Mouse (Mus musculus): Measurements from ENCODE around the gene Rab13.
"Not testable (repeated sequence)": the region's sequence is repeated elsewhere in the genome, so short reads cannot be mapped to it uniquely, and the experiment has no call there.

The Rab13 gene

DNA sequence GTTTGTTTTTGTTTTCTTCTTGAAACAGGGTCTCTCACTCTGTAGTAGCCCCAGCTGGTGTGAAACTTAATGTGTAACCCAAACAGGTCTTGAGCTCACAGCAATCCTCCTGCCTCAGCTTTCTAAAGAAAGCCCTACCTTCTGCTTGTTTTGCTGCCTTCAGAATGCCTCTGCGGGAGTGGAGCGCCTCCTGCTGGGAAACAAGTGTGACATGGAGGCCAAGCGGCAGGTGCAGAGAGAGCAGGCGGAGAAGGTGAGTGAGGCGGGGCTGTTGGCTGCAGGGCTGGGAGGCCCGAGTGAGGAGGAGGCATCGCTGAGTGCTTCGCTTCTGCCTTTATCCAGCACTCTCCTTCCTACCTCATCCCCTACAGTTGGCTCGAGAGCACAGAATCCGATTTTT is 10.8 kb downstream of the Rab13 start:
- no peak for DNase-seq (ENCODE audit: low read depth, low spot score)

DNA sequence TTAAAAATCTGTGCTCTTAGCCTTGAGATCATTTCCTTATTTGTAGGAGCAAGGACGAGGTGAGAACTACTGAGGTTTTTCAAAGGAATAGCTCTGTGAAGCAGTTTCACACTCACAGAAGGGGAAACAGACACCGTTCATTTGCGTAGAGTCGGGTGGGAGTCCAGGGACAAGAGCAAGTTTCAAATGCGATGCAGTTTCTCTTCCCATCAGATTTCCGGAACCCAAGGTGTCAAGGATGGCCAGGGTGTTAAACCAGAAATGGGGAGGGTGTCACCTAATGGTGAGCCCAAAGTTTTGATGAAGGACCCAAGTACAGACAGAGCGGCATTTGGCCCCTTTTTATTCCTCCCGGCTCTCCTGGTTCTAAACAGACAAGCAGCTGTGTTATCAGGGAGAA is 17.6 kb downstream of the Rab13 start:
- no peak for DNase-seq (ENCODE audit: low read depth, low spot score)

DNA sequence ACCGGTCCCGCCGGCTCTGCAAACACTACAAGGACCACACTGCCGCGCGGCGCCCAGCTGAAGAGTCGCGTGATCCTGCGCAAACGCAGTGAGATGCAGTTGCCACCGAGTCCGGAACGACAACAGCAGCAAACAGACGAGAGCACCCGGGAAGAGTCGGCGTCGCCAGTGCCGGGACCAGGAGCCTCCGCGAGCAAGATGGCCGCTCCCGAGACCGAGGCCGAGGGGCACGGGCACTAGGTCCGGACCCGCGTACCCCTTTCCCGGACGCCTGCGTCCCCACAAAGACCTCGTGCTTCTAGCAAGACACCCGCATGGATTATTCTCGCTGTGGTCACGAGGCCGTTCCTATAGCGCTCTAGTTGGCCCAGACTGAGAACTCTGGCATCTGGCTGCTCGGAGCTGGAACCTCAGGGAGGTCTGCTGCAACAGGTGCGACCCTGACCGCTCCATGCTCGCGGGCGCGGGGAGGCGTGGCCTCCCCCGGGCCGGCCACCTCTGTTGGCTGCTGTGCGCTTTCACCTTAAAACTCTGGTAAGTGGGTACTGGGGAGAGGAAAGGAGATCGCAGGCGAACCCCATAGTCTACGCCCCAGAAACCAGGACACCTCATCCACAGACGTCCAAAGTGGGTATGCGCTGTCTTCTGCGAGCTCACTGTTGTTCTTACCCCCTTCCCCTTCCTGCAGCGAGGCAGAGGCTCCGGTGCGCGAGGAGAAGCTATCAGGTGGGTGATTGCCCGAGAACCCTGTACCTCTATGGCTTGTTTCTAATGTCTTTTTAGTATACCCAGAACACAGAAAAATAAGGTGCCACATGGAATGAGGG is 18.2 kb downstream of the Rab13 start, which contains the start of gene Jtb:
Jtb (plus strand) TSS at position 91 of the 827 bp plus-strand sequence.
- DNase-seq (ENCODE audit: low read depth, low spot score): peak; percentile 95

DNA sequence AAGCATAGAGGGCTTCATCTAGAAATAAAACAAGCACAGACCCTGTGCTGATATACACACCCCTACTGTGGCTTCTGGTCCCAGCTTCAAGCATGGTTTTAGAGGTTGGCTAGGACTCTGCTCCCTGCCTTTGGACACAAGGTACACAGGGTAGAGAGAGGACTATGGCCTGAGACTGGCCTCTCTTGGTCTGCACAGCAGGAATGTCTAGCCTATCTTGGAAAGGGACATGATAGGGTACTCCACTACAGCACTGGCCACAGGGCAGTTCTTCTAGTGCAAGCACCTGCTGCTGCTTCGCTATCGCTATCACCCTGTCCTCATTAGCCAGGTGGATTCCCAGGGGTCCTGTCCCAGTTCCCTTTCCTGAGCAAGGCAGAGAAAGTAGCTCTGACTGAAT is 27.8 kb downstream of the Rab13 start:
- no peak for DNase-seq (ENCODE audit: low read depth, low spot score)

DNA sequence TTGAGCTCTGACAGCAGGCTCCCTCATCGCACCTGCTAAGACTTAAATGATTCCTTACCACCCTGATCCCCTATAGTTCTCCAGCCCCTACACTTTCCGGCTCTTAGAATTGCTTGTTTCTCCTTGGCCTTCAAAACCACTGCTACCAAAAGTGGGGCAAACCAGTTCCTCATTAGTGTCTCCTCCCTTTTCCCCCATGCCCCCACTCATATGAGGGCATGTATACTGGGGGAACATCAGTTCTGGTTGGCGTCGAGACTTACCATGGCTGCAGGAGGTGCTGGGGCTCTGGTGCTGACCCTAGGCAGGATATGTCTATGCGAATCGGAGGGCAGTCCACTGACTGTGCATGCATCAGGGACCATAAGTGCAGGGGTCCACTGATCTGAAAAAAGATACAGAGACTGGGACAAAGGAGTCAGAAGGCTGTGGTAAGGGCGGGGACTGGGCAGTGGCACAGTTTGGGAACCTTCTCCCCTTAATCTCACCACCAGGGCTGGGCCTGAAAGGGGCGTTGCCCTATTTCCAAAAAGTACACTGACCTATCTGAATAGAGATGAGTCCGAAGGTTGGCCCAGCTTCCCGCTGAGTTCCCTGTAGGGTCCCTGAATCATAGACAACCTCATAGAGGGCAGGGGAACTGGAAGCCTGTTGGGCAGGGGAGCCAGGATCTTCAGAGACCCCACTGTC is 28.3 kb downstream of the Rab13 start:
- DNase-seq (ENCODE audit: low read depth, low spot score): no peak

DNA sequence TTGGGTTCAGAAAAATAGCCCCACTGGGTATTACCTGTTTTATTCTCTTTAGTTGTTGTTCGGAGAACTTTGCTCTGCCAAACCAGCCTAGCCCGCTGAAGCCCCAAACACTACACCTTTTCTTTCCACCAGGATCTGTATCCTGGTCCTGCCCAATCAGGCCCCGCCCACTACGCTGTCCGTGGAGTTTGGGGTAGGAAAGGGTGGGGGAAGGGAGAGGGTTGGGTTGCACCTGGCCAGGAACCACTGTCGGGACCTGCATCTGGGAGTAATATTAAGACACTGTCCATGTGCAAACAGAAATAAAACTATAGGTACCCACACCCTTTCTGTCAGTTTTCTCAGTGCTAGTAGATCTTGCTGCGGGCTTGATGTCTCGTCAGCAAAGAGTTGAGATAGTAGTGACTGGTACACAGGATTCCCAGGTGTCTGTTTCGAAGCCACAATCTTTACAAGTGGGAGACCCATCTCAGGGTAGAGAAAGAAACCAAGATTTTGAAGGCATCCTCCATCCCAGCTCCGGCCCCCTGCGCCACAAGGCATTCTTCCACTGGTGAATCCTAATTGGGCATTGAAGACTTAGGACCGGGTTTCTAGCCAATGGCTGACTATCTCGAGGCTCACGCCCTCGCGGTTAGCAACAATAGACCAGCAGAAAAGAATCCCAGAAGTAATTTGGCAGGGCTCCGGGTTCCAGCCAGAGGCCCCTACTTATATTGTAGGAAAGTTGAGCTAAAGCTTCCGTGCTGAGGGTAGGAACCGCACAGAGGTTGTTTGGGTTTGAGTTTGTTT is 29.7 kb downstream of the Rab13 start, which contains the start of gene Creb3l4:
Creb3l4 (minus strand) TSS at position 529 of the 792 bp plus-strand sequence.
- no peak for DNase-seq (ENCODE audit: low read depth, low spot score)

DNA sequence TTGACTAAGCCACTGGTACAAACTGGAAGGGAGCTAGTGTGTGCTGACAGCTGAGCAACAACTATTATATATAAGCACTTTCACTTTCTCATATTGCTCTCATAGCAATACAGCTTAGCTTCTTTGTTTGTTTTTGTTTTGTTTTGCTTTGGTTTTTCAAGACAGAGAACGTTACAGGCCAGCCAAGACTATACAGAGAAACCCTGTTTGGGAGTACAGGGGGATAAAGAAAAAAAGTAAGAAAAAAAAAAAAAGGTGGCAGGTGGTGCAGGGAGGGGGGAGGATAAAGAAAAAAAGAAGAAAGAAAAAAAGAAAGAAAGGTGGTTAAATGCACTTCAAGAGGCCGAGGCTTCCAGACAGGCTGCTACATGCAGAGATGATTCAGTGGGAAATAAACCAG is 31.9 kb downstream of the Rab13 start:
- DNase-seq (ENCODE audit: low read depth, low spot score): no peak

DNA sequence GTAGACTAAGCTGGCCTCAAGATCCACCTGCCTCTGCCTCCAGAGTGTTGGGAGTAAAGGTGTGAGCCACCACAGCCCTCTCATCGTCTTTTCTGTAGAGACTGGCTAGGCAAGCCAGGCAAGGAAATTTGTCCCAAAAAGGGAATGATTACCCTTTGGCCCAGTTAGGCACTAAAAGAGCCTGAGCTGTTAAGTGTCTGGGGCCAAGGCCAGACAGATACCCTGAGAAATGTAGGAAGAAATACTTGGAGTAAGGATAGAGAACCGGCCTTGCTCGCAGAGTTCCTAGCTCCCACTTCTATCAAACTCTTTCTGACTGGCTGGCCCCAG is 34.1 kb downstream of the Rab13 start:
- DNase-seq (ENCODE audit: low read depth, low spot score): no peak

DNA sequence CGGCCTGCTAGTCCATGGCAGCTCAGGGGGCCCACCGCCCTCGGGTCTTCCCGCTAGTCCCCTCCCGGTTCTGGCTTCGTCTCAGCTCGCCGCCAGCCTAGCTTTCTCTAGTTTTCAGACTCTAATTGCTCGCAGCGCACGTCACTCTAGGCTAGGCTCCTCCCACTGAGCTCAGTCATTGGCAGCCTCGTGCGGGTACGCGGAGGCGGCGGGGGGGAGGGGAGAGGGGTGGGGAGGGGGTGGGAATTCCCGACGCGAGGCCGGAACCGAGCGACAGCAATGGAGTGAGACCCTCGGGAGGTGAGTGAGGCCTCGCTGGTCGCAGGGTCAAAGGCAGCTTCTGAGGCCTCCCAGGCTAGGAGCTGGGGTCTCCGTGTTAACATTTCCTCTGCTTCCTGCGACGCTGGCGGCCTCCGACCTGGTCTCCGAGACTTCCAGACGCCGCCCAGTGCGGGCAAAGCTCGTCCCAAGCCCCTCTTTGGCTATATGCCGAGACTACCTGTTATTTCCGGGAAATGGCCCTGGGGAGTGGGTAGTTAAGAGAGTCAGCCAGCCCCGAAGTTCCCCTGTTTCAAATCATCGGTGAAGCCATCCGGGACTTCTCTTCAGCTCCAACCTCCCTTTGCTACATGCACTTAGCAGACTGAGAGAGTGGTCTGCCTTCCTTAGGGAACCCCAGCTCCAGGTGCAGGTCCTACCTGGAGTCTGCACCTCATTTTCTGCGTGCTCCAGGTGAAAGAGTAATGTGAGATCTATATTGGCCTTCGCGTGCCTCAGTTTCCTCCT is 34.7 kb downstream of the Rab13 start, which contains the start of gene Slc39a1:
Slc39a1 (plus strand) TSS at position 213 of the 786 bp plus-strand sequence.
- peak; percentile 91 for DNase-seq (ENCODE audit: low read depth, low spot score)

DNA sequence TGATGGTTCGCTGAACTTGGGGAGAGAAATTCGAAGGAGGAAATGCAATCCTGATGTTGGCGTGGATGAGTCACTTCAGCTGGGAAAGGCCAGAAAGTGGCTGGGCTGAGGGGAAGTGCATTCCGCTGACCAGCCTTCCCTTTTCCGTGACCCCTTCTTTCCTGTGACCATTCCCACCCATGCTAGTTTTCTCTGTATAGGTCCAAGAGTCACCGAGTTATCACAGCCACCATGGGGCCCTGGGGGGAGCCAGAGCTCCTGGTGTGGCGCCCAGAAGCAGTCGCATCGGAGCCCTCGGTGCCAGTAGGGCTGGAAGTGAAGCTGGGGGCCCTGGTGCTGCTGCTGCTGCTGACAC is 35.2 kb downstream of the Rab13 start:
- no peak for DNase-seq (ENCODE audit: low read depth, low spot score)

DNA sequence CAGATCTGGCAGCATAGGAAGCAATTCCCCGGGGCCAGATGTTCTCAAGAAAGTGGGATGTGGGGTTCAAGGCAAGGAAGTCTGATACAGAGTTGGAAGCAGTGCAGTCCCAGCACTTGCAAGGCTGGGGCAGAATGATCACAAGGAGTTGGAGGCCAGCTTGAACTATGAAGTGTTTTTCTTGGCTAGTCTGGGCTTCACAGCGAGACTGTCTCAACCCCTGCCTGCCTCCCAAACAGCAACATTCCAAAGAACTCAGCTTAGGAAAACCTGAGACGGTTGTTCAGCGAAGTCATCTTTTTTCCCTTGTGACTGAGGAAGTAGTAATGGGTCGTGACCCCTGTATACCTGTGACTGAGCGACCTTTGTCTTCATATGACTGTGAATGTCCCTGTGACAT is 37.3 kb downstream of the Rab13 start:
- no peak for DNase-seq (ENCODE audit: low read depth, low spot score)

DNA sequence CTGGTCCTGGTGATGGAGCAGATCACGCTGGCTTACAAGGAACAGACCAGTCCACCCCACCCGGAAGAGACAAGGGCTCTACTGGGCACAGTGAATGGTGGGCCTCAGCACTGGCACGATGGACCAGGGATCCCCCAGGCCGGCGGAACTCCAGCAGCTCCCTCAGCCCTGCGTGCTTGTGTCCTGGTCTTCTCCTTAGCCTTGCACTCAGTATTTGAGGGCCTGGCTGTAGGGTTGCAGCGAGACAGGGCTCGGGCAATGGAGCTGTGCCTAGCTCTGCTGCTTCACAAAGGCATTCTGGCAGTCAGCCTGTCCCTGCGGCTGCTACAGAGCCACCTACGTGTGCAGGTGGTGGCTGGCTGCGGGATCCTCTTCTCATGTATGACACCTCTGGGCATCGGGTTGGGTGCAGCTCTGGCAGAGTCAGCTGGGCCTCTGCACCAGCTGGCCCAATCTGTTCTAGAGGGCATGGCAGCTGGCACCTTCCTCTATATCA is 38.3 kb downstream of the Rab13 start:
- not testable (repeated sequence) for DNase-seq (ENCODE audit: low read depth, low spot score)

DNA sequence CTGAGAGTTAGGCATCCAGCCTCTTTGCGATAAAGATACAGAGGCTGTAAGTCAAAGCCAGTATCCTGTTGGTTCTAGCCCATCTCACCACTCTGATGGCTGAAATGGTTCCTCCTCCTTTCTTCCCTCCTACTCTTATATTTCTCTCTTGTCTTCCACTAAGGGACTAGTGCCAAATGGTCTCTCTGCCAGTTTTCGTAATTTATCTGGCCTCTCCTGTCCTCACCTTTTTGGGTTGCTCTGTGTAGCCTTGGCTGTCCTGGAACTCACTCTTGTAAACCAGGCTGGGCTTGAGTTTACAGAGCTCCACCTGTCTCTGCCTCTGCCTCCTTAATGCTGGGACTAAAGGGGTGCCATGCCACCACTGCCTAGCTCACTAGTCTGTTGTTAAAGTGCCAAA is 39.2 kb downstream of the Rab13 start:
- DNase-seq (ENCODE audit: low read depth, low spot score): not testable (repeated sequence)

DNA sequence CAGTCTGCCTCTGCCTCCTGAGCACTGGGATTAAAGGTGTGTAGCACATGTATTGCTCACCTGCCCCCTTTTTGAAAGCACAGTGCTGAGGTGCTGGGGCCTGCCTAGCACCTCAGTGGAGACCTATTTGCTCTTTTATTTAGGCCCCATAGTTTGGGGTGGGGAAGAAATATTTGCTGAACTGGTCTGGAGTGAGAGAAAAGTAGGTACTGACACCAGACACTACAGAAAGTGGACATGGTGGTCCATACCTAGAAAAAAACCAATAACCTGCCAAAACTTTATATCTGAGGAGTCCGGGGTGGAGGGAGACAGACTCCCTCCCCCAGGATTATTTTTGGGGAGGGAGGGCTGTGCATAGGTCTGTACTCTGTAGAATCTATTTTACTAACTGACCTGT is 39.7 kb downstream of the Rab13 start:
- DNase-seq (ENCODE audit: low read depth, low spot score): not testable (repeated sequence)

DNA sequence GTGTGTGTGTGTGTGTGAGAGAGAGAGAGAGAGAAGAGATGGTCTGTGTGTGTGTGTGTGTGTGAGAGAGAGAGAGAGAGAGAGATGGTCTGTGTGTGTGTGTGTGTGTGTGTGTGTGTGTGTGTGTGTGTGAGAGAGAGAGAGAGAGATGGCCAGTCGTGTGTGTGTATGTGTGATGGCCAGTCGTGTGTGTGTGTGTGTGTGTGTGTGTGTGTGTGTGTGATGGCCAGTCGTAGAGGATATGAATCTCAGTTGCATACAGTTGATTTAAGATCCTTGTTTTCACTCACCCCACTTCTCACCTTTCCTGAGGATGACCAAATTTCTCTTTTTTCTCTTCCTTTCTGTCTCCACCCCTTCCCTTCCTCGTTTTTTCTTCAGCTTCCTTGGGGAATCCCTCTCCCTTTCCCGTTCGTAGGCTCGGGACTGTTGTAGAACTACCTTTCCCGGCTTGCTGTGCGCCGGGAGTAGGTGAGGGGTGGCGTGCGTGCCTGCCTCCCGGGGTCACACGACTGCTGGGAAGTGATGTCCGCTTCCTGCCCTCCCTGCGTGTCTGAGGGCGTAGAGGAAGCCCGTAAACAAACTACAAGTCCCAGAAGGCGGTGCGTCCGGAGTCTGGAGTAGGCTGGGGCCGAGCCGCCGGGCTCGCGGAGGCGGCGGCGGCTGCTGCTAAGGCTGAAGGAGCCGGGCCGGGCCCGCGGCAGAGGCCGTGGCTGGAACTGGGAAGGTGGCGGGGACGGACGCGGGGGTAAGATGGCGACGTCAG is 40.3 kb downstream of the Rab13 start, which contains the start of gene Crtc2:
Crtc2 (plus strand) TSS at position 511 of the 766 bp plus-strand sequence.
- DNase-seq (ENCODE audit: low read depth, low spot score): peak; percentile 98

DNA sequence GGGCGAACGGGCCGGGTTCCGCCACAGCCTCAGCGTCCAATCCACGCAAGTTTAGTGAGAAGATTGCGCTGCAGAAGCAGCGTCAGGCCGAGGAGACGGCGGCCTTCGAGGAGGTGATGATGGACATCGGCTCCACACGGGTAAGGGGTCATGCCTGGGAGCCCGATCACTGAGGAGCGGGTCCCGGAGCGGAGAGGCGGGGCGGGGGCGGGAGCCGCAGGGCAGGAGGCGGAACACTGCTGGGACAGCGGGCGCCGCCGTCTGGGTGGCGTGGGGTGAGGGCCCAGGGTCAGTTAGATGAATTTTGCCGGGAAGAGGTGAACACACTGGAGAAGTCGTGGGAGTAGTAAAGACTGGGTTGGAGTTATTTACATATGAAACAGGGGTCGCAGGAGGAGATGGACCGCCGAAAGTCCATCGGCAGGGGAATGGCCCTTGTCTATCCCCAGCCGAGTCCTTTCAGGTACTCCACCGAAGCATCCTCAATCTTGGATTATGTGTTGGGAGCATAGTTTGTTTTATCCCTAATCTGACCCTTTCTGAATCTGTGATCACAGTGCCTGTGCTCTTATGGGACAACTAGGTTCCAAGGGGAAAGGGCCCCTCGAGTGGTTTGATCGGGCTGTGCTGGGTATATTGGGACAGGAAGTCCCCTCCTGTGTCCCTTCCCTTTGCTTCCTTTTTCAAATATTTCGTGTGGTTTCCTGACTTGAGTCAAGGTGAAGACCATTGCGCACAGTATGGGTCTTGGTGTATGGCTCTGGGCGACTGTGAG is 41.1 kb downstream of the Rab13 start:
- no peak for DNase-seq (ENCODE audit: low read depth, low spot score)

DNA sequence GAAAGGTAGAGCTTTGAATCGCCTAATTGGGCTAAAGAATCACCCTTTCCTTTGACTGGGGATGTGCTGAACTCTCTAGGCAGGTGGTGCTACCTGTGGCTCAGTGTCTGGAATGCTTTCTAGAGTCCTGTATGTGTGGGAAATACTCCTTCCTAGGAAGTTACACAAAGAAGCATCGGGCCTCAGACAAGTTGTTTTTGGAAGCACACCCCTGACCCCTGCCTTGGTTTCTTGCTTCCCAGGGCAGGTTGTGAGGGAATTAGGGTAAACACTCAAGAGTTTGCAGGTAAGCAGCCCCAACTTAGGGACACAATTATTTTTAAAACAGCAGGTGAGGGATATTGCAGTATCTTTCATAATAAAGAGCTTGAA is 41.7 kb downstream of the Rab13 start:
- no peak for DNase-seq (ENCODE audit: low read depth, low spot score)

DNA sequence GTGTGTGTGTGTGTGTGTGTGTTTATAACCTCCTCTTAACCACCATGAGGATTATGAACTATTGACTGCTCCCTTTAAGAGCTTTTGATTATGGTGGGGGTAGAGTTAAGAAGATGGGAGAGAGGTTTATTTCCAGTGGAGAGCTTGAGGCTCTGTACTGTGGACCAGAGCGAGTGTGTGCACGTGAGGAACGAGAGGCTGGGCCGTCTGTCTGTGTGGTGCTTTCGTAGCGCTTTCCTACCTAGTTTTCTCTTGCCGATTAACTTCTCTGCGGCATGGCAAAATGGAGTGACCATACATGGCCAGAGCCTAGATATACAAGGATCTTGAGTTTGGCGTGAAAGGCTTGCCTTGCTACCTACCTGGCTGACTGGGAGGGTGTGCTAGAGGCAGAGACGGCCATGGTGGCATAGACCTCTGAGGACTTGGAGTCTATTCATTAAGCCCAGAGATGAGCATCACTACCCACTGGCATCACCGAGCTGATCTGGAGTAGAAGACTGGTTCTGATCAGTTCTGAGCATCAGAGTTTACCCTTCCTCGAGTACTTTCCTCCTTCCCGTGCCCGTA is 42.4 kb downstream of the Rab13 start:
- DNase-seq (ENCODE audit: low read depth, low spot score): no peak

All from telencephalon, adult 2 months (tissue).